Mouse (Mus musculus): ENCODE results near the gene Suclg2. TPM values are rescaled to one million over a fixed set of nuclear protein-coding genes. Genes with fewer than 3 reads are reported as not detected.

Suclg2 gene
- total RNA-seq, 2 experiments from 2014 or later, result 157 to 158 TPM

- no peak for DNase-seq
- intact Hi-C loops (cut with DNase I), result no loop called here
Observed at GRCm38 (mm10) chr6:95575531-95575930, 143.1 kb downstream of the Suclg2 start.

- intact Hi-C loops (cut with DNase I), result no loop called here
- DNase-seq, result no peak
Observed at GRCm38 (mm10) chr6:95574867-95575266, 143.7 kb downstream of the Suclg2 start.

- intact Hi-C loops (cut with DNase I), result no loop called here
- DNase-seq, result no peak
Observed at GRCm38 (mm10) chr6:95574389-95574788, 144.2 kb downstream of the Suclg2 start.

GRCm38 (mm10) chr6:95573035-95573759 lies 145.4 kb downstream of the Suclg2 start:
- DNase-seq, result no peak
- intact Hi-C loops (cut with DNase I), result no loop called here

GRCm38 (mm10) chr6:95571620-95572019 lies 147.0 kb downstream of the Suclg2 start:
- DNase-seq, result no peak
- intact Hi-C loops (cut with DNase I), result no loop called here

GRCm38 (mm10) chr6:95563355-95564009 lies 155.1 kb downstream of the Suclg2 start:
- intact Hi-C loops (cut with DNase I), result no loop called here
- no peak for DNase-seq

GRCm38 (mm10) chr6:95556320-95556719 lies 162.3 kb downstream of the Suclg2 start:
- intact Hi-C loops (cut with DNase I), result loop anchor here (10.0 kb wide), 1 partner anchor 332 kb away; no protein-coding TSS in a partner anchor
- no peak for DNase-seq

GRCm38 (mm10) chr6:95552339-95552950 lies 166.2 kb downstream of the Suclg2 start:
- DNase-seq, result no peak
- intact Hi-C loops (cut with DNase I), result loop anchor here (10.0 kb wide), 1 partner anchor 328 kb away; no protein-coding TSS in a partner anchor

GRCm38 (mm10) chr6:95551000-95551399 lies 167.6 kb downstream of the Suclg2 start:
- no peak for DNase-seq
- intact Hi-C loops (cut with DNase I), result loop anchor here (10.0 kb wide), 1 partner anchor 326 kb away; no protein-coding TSS in a partner anchor

GRCm38 (mm10) chr6:95546189-95546832 lies 172.3 kb downstream of the Suclg2 start:
- intact Hi-C loops (cut with DNase I), result no loop called here
- no peak for DNase-seq

GRCm38 (mm10) chr6:95545714-95546113 lies 172.9 kb downstream of the Suclg2 start:
- DNase-seq, result no peak

GRCm38 (mm10) chr6:95545296-95545695 lies 173.3 kb downstream of the Suclg2 start:
- no peak for DNase-seq

More at GRCm38 (mm10) chr6:95545714-95546113, 172.9 kb downstream of the Suclg2 start:
- intact Hi-C loops (cut with DNase I), result no loop called here

GRCm38 (mm10) chr6:95535191-95535590 lies 183.4 kb downstream of the Suclg2 start:
- intact Hi-C loops (cut with DNase I), result no loop called here
- no peak for DNase-seq

More at GRCm38 (mm10) chr6:95545296-95545695, 173.3 kb downstream of the Suclg2 start:
- intact Hi-C loops (cut with DNase I), result no loop called here

- intact Hi-C loops (cut with DNase I), result no loop called here
- DNase-seq, result no peak
Observed at GRCm38 (mm10) chr6:95519846-95520245, 198.8 kb downstream of the Suclg2 start.

- no peak for DNase-seq
Observed at GRCm38 (mm10) chr6:95518406-95518805, 200.2 kb downstream of the Suclg2 start.

GRCm38 (mm10) chr6:95515721-95516120 lies 202.9 kb downstream of the Suclg2 start:
- intact Hi-C loops (cut with DNase I), result no loop called here
- DNase-seq, result no peak

More at GRCm38 (mm10) chr6:95518406-95518805, 200.2 kb downstream of the Suclg2 start:
- intact Hi-C loops (cut with DNase I), result no loop called here

GRCm38 (mm10) chr6:95514726-95515125 lies 203.9 kb downstream of the Suclg2 start:
- no peak for DNase-seq
- intact Hi-C loops (cut with DNase I), result no loop called here

GRCm38 (mm10) chr6:95511689-95512088 lies 206.9 kb downstream of the Suclg2 start:
- intact Hi-C loops (cut with DNase I), result no loop called here
- no peak for DNase-seq

GRCm38 (mm10) chr6:95500771-95501170 lies 217.8 kb downstream of the Suclg2 start:
- intact Hi-C loops (cut with DNase I), result no loop called here
- DNase-seq, result peak in 1 of 2 experiments; percentile 5

GRCm38 (mm10) chr6:95499639-95500038 lies 219.0 kb downstream of the Suclg2 start:
- intact Hi-C loops (cut with DNase I), result no loop called here
- DNase-seq, result no peak
